Mouse (Mus musculus) liver, adult 2 months (tissue): Measurements from ENCODE around the gene Slc4a10.

Experiments used
- CTCF ChIP-seq: fragments of 200-500 bp; IDR thresholded peaks from 2 replicates; pipeline ENCODE4 v1.5.1; 2011; ENCODE audit warnings: low read depth, low read length, control low read depth
- POLR2A ChIP-seq: fragments of 200-500 bp; IDR thresholded peaks from 2 replicates; pipeline ENCODE4 v1.6.1; 2011; ENCODE audit warnings: low read length, control low read depth; ENCODE audit not compliant: insufficient read depth; ENCODE audit errors: extremely low read depth

GRCm38 (mm10) chr2:62046421-62046845 lies at the start of gene Slc4a10:
- no peak for TF ChIP-seq POLR2A
- no peak for TF ChIP-seq CTCF
